Mouse (Mus musculus): ENCODE measurements around the gene Insyn1. TPM values are rescaled to one million over a fixed set of nuclear protein-coding genes. Genes with fewer than 3 reads are reported as not detected.

Insyn1 gene
- polyA plus RNA-seq, 1 experiment from 2014 or later, result 6.7 TPM

DNA sequence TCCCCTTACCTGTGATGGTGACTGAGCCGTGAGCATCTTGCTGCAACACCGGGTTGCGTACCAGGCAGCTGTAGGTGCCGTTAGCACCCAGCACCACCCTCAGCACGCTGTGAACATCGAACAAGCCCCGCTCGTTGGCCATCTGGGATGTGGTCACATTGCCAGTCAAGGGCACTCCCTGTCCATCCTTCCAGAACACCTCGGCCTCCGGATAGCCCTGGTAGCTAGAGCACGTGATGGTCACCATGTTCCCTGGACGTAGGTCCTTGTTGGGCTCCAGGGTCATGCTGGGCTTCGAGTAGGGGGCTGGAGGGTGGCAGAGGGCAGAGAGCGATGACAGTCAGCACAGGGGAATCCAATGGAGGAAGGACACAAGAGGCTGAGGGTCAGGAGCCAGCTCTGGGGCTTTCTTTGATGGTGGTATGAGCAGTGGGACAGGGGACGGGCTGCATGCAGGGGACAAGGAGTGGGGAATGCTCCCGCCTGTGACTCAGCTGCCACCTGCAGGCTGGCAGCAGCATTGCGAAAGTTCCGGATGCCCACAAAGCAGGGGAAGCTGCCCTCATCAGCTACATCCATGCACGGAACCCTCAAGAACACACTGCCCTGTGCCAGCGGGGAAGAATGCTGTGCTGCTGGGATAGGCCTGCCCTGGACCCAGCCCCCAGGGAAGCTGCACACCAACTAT lies 47.2 kb downstream of the Insyn1 start:
- Histone ChIP-seq H3K27ac (ENCODE audit: low read length) (no peak overlapping the region), H3K4me3 (ENCODE audit: low read depth, low read length) (no peak overlapping the region), H3K9ac (ENCODE audit: low read depth, low read length) (no peak overlapping the region), H3K4me1 (ENCODE audit: control insufficient read depth, insufficient read depth, low read length) (no peaks in the 10 kb centered on the region), H3K4me2 (ENCODE audit: low read length) (no peak overlapping the region), H3K27me3 (ENCODE audit: control insufficient read depth, insufficient read depth, low read depth, low read length) (no peaks in the 10 kb centered on the region), H3K9me3 (replicated peaks; ENCODE audit: control insufficient read depth, low read length, poor library complexity, severe bottlenecking) (no peaks in the 10 kb centered on the region), H3K36me3 (ENCODE audit: control insufficient read depth, insufficient read depth, low read length) (peaks cover 17% of the 10 kb centered on the region)
- 75% methylated on average over 20 of the region's 20 CpGs for WGBS
- peak; percentile 33; the same call in 1 of the 2 replicates for ATAC-seq

DNA sequence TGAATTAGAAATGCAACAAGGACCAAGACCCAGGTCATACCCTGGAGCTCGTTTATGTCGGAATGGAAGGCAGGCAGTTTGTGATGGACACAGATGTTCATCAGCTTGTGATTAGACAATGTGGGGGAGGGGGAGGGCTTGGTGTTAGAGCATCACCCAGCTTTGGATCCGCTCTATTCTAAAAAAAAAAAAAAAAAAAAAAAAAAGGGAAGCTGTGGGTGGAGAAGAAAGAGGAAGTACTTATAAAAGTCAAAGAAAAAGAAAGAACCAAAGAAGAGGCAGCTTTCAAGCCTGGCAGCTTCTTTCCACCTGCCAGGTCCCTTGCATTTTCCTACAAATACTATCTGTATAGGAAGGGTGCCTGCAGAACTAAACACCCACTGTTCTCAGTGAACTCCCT lies 49.4 kb downstream of the Insyn1 start:
- Histone ChIP-seq H3K4me2 (ENCODE audit: low read length) (no peak overlapping the region), H3K27ac (ENCODE audit: low read length) (no peak overlapping the region), H3K27me3 (ENCODE audit: control insufficient read depth, insufficient read depth, low read depth, low read length) (no peaks in the 10 kb centered on the region), H3K9me3 (replicated peaks; ENCODE audit: control insufficient read depth, low read length, poor library complexity, severe bottlenecking) (no peaks in the 10 kb centered on the region), H3K4me1 (ENCODE audit: control insufficient read depth, insufficient read depth, low read length) (peaks cover 4% of the 10 kb centered on the region; the same call in 1 of the 2 replicates), H3K36me3 (ENCODE audit: control insufficient read depth, insufficient read depth, low read length) (peaks cover 17% of the 10 kb centered on the region), H3K4me3 (ENCODE audit: low read depth, low read length) (no peak overlapping the region), H3K9ac (ENCODE audit: low read depth, low read length) (no peak overlapping the region)
- WGBS, result 79% methylated on average over 3 of the region's 3 CpGs
- ATAC-seq, result no peak

DNA sequence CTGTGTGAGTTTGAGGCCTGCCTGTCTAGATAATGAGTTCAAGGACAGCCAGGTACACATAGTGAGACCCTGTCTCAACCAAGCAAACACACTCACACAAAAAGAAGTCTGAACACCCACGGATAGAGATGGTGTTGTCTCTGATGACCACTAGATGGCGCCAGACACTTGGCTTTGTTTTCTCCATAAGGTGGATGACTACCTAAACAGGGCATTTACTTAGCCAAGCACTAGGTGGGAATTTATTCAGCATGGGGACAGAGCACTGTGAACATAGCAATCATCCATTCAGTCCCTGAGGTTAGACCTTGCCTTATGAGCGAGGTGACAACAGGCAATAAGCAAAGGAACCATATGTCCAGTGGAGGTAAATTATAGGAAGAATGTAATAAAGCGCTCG lies 51.5 kb downstream of the Insyn1 start:
- H3K27ac ChIP-seq (ENCODE audit: low read length), result no peak overlapping the region
- H3K36me3 ChIP-seq (ENCODE audit: control insufficient read depth, insufficient read depth, low read length), result peaks cover 15% of the 10 kb centered on the region
- 52% methylated on average over 5 of the region's 5 CpGs for WGBS
- H3K9me3 ChIP-seq (replicated peaks; ENCODE audit: control insufficient read depth, low read length, poor library complexity, severe bottlenecking), result no peaks in the 10 kb centered on the region
- H3K4me1 ChIP-seq (ENCODE audit: control insufficient read depth, insufficient read depth, low read length), result peaks cover 4% of the 10 kb centered on the region; the same call in 1 of the 2 replicates
- peak; percentile 66; the same call in 1 of the 2 replicates for ATAC-seq
- H3K27me3 ChIP-seq (ENCODE audit: control insufficient read depth, insufficient read depth, low read depth, low read length), result no peaks in the 10 kb centered on the region
- H3K4me3 ChIP-seq (ENCODE audit: low read depth, low read length), result no peak overlapping the region
- no peak overlapping the region for H3K4me2 ChIP-seq (ENCODE audit: low read length)
- no peak overlapping the region for H3K9ac ChIP-seq (ENCODE audit: low read depth, low read length)

DNA sequence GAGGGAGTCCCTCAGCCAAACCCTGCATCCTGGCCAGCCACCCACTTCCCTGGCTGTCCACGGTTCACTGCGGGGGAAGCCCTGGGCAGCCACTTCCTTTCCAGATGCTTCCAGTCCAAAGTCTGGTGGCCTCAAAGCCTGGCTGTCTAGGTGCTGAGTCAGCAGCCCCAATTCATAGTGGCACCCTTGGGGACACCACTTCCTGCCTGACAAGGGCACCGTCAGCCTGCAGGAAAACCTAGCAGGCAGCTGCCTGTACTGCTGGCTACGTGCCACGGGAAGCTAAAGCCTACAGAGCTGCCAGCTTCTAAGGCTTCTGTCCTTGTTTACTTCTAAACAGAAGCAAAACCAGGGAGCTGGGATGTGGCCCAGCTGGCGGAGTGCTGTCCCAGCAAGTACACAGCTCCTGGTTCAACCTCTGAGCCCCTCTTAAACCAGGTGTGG lies 53.5 kb downstream of the Insyn1 start:
- Histone ChIP-seq H3K4me2 (ENCODE audit: low read length) (no peak overlapping the region), H3K9me3 (replicated peaks; ENCODE audit: control insufficient read depth, low read length, poor library complexity, severe bottlenecking) (no peaks in the 10 kb centered on the region), H3K4me1 (ENCODE audit: control insufficient read depth, insufficient read depth, low read length) (peaks cover 6% of the 10 kb centered on the region; the same call in 1 of the 2 replicates), H3K27ac (ENCODE audit: low read length) (no peak overlapping the region), H3K36me3 (ENCODE audit: control insufficient read depth, insufficient read depth, low read length) (peaks cover 14% of the 10 kb centered on the region), H3K4me3 (ENCODE audit: low read depth, low read length) (no peak overlapping the region), H3K9ac (ENCODE audit: low read depth, low read length) (no peak overlapping the region), H3K27me3 (ENCODE audit: control insufficient read depth, insufficient read depth, low read depth, low read length) (no peaks in the 10 kb centered on the region)
- 65% methylated on average over 6 of the region's 6 CpGs for WGBS
- no peak for ATAC-seq

DNA sequence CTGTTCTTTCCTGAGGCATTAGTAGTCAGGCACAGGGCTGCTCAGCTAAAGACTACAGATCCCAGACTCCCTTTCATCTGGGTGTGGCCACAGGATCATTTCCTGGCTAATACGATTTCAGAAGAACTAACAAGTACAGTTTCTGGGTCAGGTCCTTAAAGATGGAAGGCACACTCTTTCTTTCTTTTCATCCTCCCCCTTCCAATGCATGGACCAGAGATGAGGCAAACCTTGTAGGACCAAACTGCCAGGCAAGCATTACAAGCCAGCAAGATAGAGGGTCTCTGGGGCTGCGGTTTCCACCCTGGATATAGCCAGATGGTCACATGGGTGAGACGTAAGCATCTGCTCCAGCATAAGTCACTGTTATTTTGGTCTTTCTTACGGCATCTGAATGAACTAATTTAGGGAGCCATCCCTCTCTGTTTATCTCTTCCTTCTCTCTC lies 56.5 kb downstream of the Insyn1 start:
- H3K4me1 ChIP-seq (ENCODE audit: control insufficient read depth, insufficient read depth, low read length), result peaks cover 11% of the 10 kb centered on the region; the same call in 1 of the 2 replicates
- no peak for ATAC-seq
- WGBS, result 59% methylated on average over 4 of the region's 4 CpGs
- H3K27ac ChIP-seq (ENCODE audit: low read length), result no peak overlapping the region
- no peaks in the 10 kb centered on the region for H3K27me3 ChIP-seq (ENCODE audit: control insufficient read depth, insufficient read depth, low read depth, low read length)
- no peak overlapping the region for H3K9ac ChIP-seq (ENCODE audit: low read depth, low read length)
- no peak overlapping the region for H3K4me3 ChIP-seq (ENCODE audit: low read depth, low read length)
- H3K9me3 ChIP-seq (replicated peaks; ENCODE audit: control insufficient read depth, low read length, poor library complexity, severe bottlenecking), result no peaks in the 10 kb centered on the region
- peak overlapping the region; percentile 18; the same call in 1 of the 2 replicates for H3K4me2 ChIP-seq (ENCODE audit: low read length)
- H3K36me3 ChIP-seq (ENCODE audit: control insufficient read depth, insufficient read depth, low read length), result peaks cover 3% of the 10 kb centered on the region; the same call in 1 of the 2 replicates

DNA sequence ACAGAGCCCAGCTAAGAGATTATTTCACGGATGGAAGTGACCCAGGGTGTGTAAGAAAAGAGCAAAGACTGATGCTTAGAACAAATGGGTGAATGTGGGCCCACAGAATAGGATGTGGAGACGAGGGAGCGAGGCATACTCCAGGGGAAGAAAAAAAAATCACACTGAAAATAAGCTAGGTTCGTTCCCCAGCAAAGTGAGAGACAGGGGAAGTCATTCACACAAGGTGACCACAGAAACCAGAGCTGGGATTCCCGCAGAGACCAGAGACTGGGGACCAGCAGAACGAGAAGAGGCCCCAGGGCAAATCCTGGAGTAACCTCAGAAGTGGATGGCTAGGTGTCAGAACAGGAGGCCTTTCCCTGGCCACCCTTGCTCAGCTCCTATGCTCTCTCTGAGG lies 57.0 kb downstream of the Insyn1 start:
- Histone ChIP-seq H3K9ac (ENCODE audit: low read depth, low read length) (no peak overlapping the region), H3K4me2 (ENCODE audit: low read length) (no peak overlapping the region), H3K4me1 (ENCODE audit: control insufficient read depth, insufficient read depth, low read length) (peaks cover 11% of the 10 kb centered on the region; the same call in 1 of the 2 replicates), H3K4me3 (ENCODE audit: low read depth, low read length) (no peak overlapping the region), H3K27ac (ENCODE audit: low read length) (no peak overlapping the region), H3K36me3 (ENCODE audit: control insufficient read depth, insufficient read depth, low read length) (peaks cover 2% of the 10 kb centered on the region; the same call in 1 of the 2 replicates), H3K27me3 (ENCODE audit: control insufficient read depth, insufficient read depth, low read depth, low read length) (no peaks in the 10 kb centered on the region), H3K9me3 (replicated peaks; ENCODE audit: control insufficient read depth, low read length, poor library complexity, severe bottlenecking) (no peaks in the 10 kb centered on the region)
- ATAC-seq, result no peak
- WGBS, result 67% methylated on average over 6 of the region's 6 CpGs

DNA sequence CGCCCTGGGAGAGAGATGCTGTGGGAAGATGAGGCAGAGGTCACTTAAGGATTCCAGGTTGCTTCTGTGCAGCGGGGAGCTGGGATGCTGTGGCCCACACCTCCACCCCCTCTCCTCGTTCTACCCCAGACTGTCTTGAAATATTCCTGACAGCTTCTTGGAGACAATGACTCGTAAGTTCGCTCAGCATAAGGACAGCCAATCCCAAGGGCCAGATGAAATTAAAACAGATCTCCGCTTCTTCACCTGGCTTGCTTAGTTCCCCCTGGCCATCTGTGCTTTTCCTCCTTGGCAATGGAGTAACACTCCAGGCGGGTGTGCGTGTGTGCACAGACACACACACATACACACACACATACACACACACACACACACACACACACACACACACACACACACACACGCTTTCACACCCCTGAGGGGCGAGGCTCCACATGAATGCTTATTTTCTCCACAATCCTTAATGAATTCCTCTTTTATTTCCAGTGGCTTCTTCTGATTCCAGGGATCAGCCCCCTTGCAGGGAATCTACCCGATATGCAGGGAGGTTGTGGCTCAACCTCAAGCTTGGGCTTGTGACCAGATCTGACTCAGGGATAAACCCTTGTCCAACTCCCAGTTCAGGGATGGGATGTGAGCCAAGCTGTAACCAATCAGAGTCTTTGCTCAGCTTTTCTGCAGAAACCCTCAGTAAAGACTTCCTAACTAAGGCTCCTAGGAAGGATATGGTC lies 58.4 kb downstream of the Insyn1 start:
- H3K4me3 ChIP-seq (ENCODE audit: low read depth, low read length), result no peak overlapping the region
- no peak overlapping the region for H3K9ac ChIP-seq (ENCODE audit: low read depth, low read length)
- H3K27ac ChIP-seq (ENCODE audit: low read length), result no peak overlapping the region
- H3K9me3 ChIP-seq (replicated peaks; ENCODE audit: control insufficient read depth, low read length, poor library complexity, severe bottlenecking), result no peaks in the 10 kb centered on the region
- no peak for ATAC-seq
- H3K36me3 ChIP-seq (ENCODE audit: control insufficient read depth, insufficient read depth, low read length), result no peaks in the 10 kb centered on the region
- no peak overlapping the region for H3K4me2 ChIP-seq (ENCODE audit: low read length)
- WGBS, result 65% methylated on average over 11 of the region's 11 CpGs
- no peaks in the 10 kb centered on the region for H3K27me3 ChIP-seq (ENCODE audit: control insufficient read depth, insufficient read depth, low read depth, low read length)
- H3K4me1 ChIP-seq (ENCODE audit: control insufficient read depth, insufficient read depth, low read length), result peaks cover 9% of the 10 kb centered on the region; the same call in 1 of the 2 replicates

DNA sequence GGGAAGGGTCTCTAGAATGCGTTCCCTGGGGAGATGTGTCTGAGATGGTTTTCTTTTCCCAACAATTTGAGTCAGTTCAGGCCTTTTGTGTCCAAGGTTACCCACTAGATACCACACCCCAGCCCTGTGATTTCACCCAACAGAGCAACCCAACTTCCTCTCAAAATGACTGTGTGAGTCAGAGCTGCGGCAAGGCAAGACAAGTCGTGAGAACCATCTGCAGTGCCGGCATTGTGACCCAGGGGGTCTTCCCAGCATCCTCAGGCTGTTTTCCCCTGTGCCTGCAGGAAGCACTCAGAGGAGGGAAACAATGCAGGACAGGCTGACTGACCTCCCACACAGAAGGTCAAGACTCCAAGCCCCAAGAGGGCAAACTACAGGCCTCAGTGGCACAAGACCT lies 60.5 kb downstream of the Insyn1 start:
- Histone ChIP-seq H3K9ac (ENCODE audit: low read depth, low read length) (no peak overlapping the region), H3K27me3 (ENCODE audit: control insufficient read depth, insufficient read depth, low read depth, low read length) (no peaks in the 10 kb centered on the region), H3K4me2 (ENCODE audit: low read length) (no peak overlapping the region), H3K9me3 (replicated peaks; ENCODE audit: control insufficient read depth, low read length, poor library complexity, severe bottlenecking) (no peaks in the 10 kb centered on the region), H3K4me1 (ENCODE audit: control insufficient read depth, insufficient read depth, low read length) (peaks cover 18% of the 10 kb centered on the region), H3K36me3 (ENCODE audit: control insufficient read depth, insufficient read depth, low read length) (no peaks in the 10 kb centered on the region), H3K27ac (ENCODE audit: low read length) (no peak overlapping the region), H3K4me3 (ENCODE audit: low read depth, low read length) (no peak overlapping the region)
- ATAC-seq, result no peak
- 44% methylated on average over 4 of the region's 4 CpGs for WGBS

All from midbrain, embryonic 16.5 days (tissue).